Mouse (Mus musculus) stomach, embryonic 16.5 days (tissue): ENCODE data around the gene Ptges3. TPM values are rescaled to one million over a fixed set of nuclear protein-coding genes. Genes with fewer than 3 reads are reported as not detected.
"Not testable (repeated sequence)": the region's sequence is repeated elsewhere in the genome, so short reads cannot be mapped to it uniquely, and the experiment has no call there.

Experiments
- ATAC-seq: fragments of 200-750 bp; cut with Nextera tagmentation; 2 replicates; pipeline ENCODE4 v1.8.0; 2017; ENCODE audit warnings: moderate number of reproducible peaks, moderate TSS enrichment; ENCODE audit not compliant: insufficient read depth, low FRiP score
- H3K27ac ChIP-seq: fragments of 300-500 bp; sonication (generic); 2 replicates; pipeline ENCODE4 v1.5.1; 2014; ENCODE audit warnings: low read length
- H3K27me3 ChIP-seq: fragments of 300-500 bp; sonication (generic); 2 replicates; pipeline ENCODE4 v1.6.1; 2014; ENCODE audit warnings: low read length, control low read depth, mixed read lengths; ENCODE audit not compliant: control insufficient read depth, insufficient read depth
- H3K36me3 ChIP-seq: fragments of 300-500 bp; sonication (generic); 2 replicates; pipeline ENCODE4 v1.6.1; 2014; ENCODE audit warnings: low read length; ENCODE audit not compliant: control insufficient read depth, insufficient read depth
- H3K4me1 ChIP-seq: fragments of 300-500 bp; sonication (generic); 2 replicates; pipeline ENCODE4 v1.6.1; 2014; ENCODE audit warnings: low read length, control low read depth, mixed read lengths; ENCODE audit not compliant: control insufficient read depth, insufficient read depth
- H3K4me2 ChIP-seq: fragments of 300-500 bp; sonication (generic); 2 replicates; pipeline ENCODE4 v1.6.1; 2014; ENCODE audit warnings: low read depth, low read length, mixed read lengths
- H3K4me3 ChIP-seq: fragments of 300-500 bp; sonication (generic); replicated peaks from 2 replicates; pipeline ENCODE4 v1.5.1; 2014; ENCODE audit warnings: mild to moderate bottlenecking, low read length
- H3K9ac ChIP-seq: fragments of 300-500 bp; sonication (generic); 2 replicates; pipeline ENCODE4 v1.6.1; 2014; ENCODE audit warnings: low read length
- H3K9me3 ChIP-seq: fragments of 300-500 bp; sonication (generic); replicated peaks from 2 replicates; pipeline ENCODE4 v1.6.1; 2016; ENCODE audit warnings: low read length, control low read depth; ENCODE audit not compliant: control insufficient read depth
- WGBS: fragments of 180-500 bp; shearing (Covaris S2); extraction: QIAGEN DNeasy Blood & Tissue Kit; methylation state at CpG from one replicate; pipeline ENCODE4 v1.1.7; 2014; 5-methylcytosine and 5-hydroxymethylcytosine counted together
- polyA plus RNA-seq: library from polyadenylated mRNA; unstranded; fragments of >200 nt; fragmentation: Nextera tagmentation; extraction: Ambion mirVana; gene quantifications from 2 replicates; pipeline ENCODE4 v1.2.1, GENCODE M21; 2015

Ptges3 gene
- polyA plus RNA-seq, 1 experiment from 2014 or later = 406 TPM

DNA sequence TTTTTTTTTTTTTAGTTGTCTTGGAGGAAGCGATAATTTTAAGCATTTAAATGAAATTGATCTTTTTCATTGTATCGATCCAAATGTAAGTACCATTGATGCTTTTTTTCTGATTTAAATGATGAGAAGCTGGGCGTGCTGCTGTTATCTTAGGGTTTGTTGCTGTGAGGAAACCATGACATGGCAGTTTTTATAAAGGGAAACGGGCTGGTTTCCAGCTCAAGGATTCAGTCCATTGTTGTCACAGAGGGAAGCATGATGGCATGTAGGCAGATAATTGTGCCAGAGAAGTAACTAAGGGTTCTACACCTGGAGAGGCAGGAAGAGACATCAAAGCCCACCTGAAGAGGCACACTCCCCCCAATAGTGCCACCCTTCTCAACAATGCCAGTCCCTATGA lies 10.4 kb downstream of the Ptges3 start:
- H3K4me1 ChIP-seq = no peaks in the 10 kb centered on the region
- peaks cover 23% of the 10 kb centered on the region for H3K36me3 ChIP-seq
- H3K4me3 ChIP-seq = no peak overlapping the region
- H3K9ac ChIP-seq = no peak overlapping the region
- no peak overlapping the region for H3K4me2 ChIP-seq
- no peak for ATAC-seq
- no peaks in the 10 kb centered on the region; the same call in 1 of the 2 replicates for H3K9me3 ChIP-seq
- H3K27ac ChIP-seq = no peak overlapping the region
- 89% methylated on average over 4 of the region's 4 CpGs for WGBS
- H3K27me3 ChIP-seq = no peaks in the 10 kb centered on the region

DNA sequence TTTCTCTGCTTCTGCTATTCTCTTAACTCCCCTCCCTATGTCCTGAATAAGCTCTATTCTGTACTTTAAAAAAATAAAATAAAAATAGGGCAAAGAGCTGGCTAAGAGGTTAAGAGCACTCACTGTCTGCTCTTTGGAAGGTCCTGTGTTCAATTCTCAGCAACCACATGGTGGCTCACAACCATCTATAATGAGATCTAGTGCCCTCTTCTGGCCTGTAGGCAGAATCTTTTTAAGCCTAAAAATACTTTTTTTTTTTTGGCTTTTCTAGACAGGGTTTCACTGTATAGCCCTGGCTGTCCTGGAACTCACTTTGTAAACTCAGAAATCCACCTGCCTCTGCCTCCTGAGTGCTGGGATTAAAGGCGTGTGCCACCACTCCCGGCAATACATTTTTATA lies 11.7 kb downstream of the Ptges3 start:
- H3K27me3 ChIP-seq, H3K4me3 ChIP-seq, ATAC-seq, H3K9me3 ChIP-seq, H3K9ac ChIP-seq, H3K27ac ChIP-seq, H3K4me2 ChIP-seq, H3K4me1 ChIP-seq: not testable (repeated sequence)
- H3K36me3 ChIP-seq = peaks cover 23% of the 10 kb centered on the region
- WGBS = 92% methylated on average over 2 of the region's 2 CpGs

DNA sequence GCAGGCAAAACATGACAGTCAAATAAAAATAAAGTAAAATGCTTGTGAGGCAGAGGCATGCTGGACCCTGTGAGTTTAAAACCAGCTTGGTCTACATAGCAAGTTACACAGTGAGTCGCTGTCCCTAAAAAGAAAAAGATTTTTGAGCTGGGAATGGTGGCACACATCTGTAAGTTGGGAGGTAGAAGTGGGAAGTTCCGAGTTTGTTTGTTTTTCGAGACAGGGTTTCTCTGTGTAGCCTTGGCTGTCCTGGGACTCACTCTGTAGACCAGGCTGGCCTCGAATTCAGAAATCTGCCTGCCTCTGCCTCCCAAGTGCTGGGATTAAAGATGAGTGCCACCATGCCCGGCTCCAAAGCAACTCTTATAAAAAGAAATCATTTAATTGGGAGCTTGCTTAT lies 19.5 kb downstream of the Ptges3 start:
- WGBS = 79% methylated on average over 5 of the region's 5 CpGs
- H3K27me3 ChIP-seq, H3K4me3 ChIP-seq, H3K27ac ChIP-seq, H3K36me3 ChIP-seq, H3K9me3 ChIP-seq, ATAC-seq, H3K9ac ChIP-seq, H3K4me1 ChIP-seq, H3K4me2 ChIP-seq: not testable (repeated sequence)

DNA sequence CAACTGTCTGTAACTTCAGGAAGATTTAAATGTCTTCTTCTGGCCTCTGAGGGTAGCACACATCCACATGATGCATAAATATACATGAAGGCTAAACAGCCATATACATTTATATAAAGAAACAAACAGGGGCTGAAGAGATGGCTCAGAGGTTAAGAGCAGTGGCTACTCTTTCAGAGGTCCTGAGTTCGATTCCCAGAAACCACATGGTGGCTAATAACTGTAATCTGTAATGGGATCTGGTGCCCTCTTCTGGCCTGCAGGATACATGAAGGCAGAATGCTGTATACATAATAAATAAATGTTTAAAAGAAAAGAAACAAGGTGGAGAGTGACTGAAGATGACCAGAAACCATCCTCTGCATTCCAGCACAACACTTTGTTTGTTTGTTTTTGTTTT lies 21.7 kb downstream of the Ptges3 start:
- peaks cover 11% of the 10 kb centered on the region; the same call in 1 of the 2 replicates for H3K36me3 ChIP-seq
- no peak overlapping the region for H3K4me2 ChIP-seq
- ATAC-seq = no peak
- H3K9ac ChIP-seq = no peak overlapping the region
- H3K27ac ChIP-seq = no peak overlapping the region
- WGBS = 83% methylated on average over 1 of the region's 1 CpGs
- peaks cover 13% of the 10 kb centered on the region for H3K4me1 ChIP-seq
- H3K9me3 ChIP-seq = no peaks in the 10 kb centered on the region
- H3K27me3 ChIP-seq = no peaks in the 10 kb centered on the region
- no peak overlapping the region for H3K4me3 ChIP-seq

DNA sequence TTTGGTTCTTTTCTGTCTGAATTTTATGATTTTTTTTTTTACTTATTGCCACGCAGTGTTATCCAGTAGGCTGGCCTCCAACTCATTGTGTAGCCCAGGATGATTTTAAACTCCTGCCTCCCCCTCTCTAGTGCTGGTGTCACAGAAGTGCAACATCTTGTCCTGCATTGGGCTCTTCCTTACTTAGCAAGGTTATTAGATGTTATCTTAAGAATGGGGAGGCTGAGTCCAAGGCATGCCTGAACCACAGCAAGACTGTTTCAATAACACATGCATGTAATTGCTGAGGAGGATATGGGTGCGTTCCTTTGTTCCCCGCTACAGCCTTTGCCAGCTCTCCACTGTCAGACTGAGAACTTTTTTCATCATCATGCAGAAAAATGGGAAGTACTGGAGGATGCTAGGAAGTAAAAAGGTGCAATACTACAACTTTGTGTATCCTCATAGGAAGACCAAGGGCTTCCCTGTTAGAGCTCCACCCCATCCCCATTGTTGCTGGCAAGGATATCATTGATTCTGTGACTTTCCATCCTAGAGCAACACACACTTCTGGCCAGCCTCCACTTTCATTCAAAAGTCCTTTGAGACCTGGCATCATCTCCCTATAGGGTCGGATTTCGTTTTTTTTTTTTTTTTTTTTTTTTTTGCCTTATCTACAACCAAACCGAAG lies 23.2 kb downstream of the Ptges3 start:
- H3K4me2 ChIP-seq = peak overlapping the region; percentile 74
- peaks cover 13% of the 10 kb centered on the region for H3K4me1 ChIP-seq
- WGBS = 57% methylated on average over 6 of the region's 6 CpGs
- H3K4me3 ChIP-seq = peak overlapping the region; percentile 67
- H3K27ac ChIP-seq = peak overlapping the region; percentile 80; the same call in 1 of the 2 replicates
- H3K9ac ChIP-seq = peak overlapping the region; percentile 81
- H3K36me3 ChIP-seq = peaks cover 20% of the 10 kb centered on the region; the same call in 1 of the 2 replicates
- no peaks in the 10 kb centered on the region for H3K27me3 ChIP-seq
- no peaks in the 10 kb centered on the region for H3K9me3 ChIP-seq
- ATAC-seq = no peak

DNA sequence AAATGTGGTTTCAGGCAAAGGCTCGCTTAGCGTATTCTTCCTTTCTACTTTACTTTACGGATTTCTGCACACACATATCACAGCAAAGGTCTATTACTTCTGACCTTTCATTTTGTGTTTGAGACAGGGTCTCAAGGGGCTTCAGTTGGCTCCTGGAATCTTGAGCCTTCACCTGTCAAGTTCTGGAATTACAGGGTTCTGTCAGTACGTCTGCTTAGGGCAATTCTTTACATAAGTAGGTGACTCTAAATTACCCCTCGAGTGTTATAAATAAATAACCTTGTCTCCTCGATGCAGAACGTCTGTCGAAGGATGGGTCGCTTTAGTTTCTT lies 23.7 kb downstream of the Ptges3 start:
- Histone ChIP-seq H3K4me2 (peak overlapping the region; percentile 74), H3K27ac (peak overlapping the region; percentile 80), H3K36me3 (peaks cover 20% of the 10 kb centered on the region), H3K9me3 (no peaks in the 10 kb centered on the region), H3K27me3 (no peaks in the 10 kb centered on the region), H3K4me1 (peaks cover 13% of the 10 kb centered on the region), H3K4me3 (peak overlapping the region; percentile 67), H3K9ac (peak overlapping the region; percentile 81)
- 6% methylated on average over 9 of the region's 9 CpGs for WGBS
- no peak for ATAC-seq

DNA sequence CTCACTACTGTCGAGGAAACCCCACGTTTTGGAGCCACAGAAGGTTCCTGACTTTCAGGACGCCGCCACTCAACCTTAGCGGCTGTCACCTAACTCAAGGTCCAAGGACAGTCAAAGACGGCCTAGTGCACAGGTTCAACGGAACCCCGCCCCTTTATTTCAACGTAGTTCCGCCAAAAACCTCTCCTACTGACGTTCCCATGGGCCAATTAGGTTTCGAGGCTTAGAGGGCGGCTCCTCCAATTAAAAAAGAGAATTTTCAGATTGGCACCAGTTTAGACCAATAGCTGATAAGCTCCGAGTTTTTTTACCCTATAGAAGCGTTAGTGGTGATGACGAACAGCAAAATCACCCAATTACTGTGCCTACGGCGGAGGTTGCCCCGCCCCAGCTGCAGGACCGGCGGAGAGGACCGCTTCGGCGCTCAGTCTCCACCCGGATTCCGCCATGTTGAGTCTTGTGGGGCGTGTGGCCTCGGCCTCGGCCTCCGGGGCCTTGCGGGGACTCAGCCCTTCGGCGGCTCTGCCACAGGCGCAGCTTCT lies 24.2 kb downstream of the Ptges3 start, which contains the start of gene Atp5b:
TSS of gene Atp5b (plus strand) at position 394 of the 542 bp plus-strand sequence.
- peak; percentile 99 for ATAC-seq
- H3K4me1 ChIP-seq = peaks cover 13% of the 10 kb centered on the region
- peak within 1 kb of the TSS; percentile 82 for H3K4me3 ChIP-seq
- peak within 1 kb of the TSS; percentile 80 for H3K27ac ChIP-seq
- H3K4me2 ChIP-seq = peak within 1 kb of the TSS; percentile 74
- H3K9ac ChIP-seq = peak within 1 kb of the TSS; percentile 92
- H3K9me3 ChIP-seq = no peaks in the 10 kb centered on the region
- H3K36me3 ChIP-seq = peaks cover 25% of the 10 kb centered on the region
- H3K27me3 ChIP-seq = no peaks in the 10 kb centered on the region
- under 1% methylated on average over 34 of the region's 34 CpGs for WGBS

DNA sequence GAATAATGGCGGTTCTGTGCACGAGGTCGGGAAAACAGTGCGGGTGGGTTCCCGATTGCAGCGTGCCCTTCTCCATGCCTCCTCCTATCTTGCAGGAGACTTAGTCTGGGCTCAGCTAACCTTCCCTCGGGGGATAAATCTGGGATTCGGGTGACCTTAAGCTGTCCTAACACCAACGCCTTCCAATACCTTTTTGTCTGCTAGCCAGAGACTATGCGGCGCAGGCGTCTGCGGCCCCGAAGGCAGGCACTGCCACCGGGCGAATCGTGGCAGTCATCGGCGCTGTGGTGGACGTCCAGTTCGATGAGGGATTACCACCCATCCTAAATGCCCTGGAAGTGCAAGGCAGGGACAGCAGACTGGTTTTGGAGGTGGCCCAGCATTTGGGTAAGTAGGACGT lies 24.9 kb downstream of the Ptges3 start:
- peak overlapping the region; percentile 79 for H3K27ac ChIP-seq
- no peaks in the 10 kb centered on the region for H3K27me3 ChIP-seq
- peaks cover 32% of the 10 kb centered on the region for H3K36me3 ChIP-seq
- peaks cover 13% of the 10 kb centered on the region for H3K4me1 ChIP-seq
- peak overlapping the region; percentile 82 for H3K4me3 ChIP-seq
- peak overlapping the region; percentile 92 for H3K9ac ChIP-seq
- no peaks in the 10 kb centered on the region for H3K9me3 ChIP-seq
- no peak for ATAC-seq
- H3K4me2 ChIP-seq = peak overlapping the region; percentile 67
- WGBS = under 1% methylated on average over 22 of the region's 22 CpGs

DNA sequence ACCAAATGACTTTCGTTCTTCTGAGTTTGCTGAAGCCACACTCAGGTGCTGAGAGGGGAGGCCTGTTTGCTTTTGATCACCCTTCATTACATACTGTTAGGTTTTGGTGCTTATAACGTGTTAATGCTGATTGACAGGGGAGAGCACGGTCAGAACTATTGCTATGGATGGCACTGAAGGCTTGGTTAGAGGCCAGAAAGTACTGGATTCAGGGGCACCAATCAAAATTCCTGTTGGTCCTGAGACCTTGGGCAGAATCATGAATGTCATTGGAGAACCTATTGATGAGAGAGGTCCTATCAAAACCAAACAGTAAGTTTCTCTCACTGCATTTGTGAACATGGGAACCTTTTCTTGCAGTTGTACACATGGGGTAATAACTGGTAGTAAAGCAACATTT lies 25.4 kb downstream of the Ptges3 start:
- Histone ChIP-seq H3K27me3 (no peaks in the 10 kb centered on the region), H3K27ac (peak overlapping the region; percentile 79), H3K4me2 (peak overlapping the region; percentile 67), H3K9me3 (no peaks in the 10 kb centered on the region), H3K4me3 (peak overlapping the region; percentile 82), H3K36me3 (peaks cover 35% of the 10 kb centered on the region), H3K9ac (peak overlapping the region; percentile 92), H3K4me1 (peaks cover 13% of the 10 kb centered on the region)
- ATAC-seq = no peak
- WGBS = 2% methylated on average over 3 of the region's 3 CpGs
